9 mouse cellular contexts compared by ENCODE assay signal in the genomic region with DNA sequence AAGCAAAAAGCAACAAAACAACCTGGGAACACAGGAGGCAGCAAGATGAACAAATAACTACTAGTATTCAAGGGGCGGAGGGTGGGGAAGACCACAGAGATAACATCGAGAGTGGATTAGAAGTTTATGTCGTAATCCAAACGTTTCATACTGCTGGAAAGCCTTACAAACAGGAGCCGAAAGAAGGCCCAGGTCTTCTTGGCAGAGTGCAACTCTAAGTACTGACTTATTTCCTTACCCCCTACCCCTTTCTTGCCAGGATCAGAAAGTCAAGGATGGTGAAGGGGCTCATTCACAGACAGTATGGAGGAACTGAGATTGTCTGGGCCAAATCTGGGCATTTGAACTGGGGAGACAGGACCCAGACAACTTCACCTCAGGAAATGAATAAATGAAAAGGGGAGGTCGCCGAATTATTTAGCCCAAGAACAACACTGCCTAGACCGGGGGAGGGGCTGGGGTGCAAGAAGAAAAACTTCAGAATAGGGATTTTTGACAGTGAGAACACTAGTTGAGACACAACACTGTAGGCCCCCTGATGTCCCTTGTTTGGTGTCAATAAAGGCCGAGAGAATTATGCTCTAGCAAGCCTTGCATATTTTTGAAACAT. TPM values are rescaled to one million over a fixed set of nuclear protein-coding genes. Genes with fewer than 3 reads are reported as not detected.
DNase-seq lines count a peak whose midpoint lies in the region; ATAC-seq and TF ChIP-seq lines count a peak whose summit lies in the region.
"Had no signal": no experiment of that assay in that cellular context is flagged by ENCODE, and none has a peak within 500 bp of the region (broad histone marks: within the 10 kb centered on the region; RNA-seq: fewer than 3 reads in every experiment).

No protein-coding gene starts in this region.

- H3K4me2 ChIP-seq in heart, embryonic 15.5 days: peak overlapping the region; percentile 95
- peak overlapping the region; percentile 99 for H3K4me2 ChIP-seq in hindbrain, embryonic 16.5 days (ENCODE audit: low read length)
- peak overlapping the region; percentile 99 for H3K4me2 ChIP-seq in midbrain, embryonic 14.5 days (ENCODE audit: low read length)

- no peak for TF ChIP-seq EP300 in MEL (IDR thresholded peaks at IDR 0.05; ENCODE audit: low read depth in 1 of 2, low read length in 2 of 2)

- no peaks in the 10 kb centered on the region for H3K9me3 ChIP-seq in heart, embryonic 15.5 days (replicated peaks)
- H3K9me3 ChIP-seq in MEL (replicated peaks; ENCODE audit: insufficient read depth, low read length): no peaks in the 10 kb centered on the region
- peaks cover 2% of the 10 kb centered on the region; the same call in 1 of the 2 replicates for H3K9me3 ChIP-seq in hindbrain, embryonic 16.5 days (ENCODE audit: control insufficient read depth, low read length)
- H3K9me3 ChIP-seq in midbrain, embryonic 14.5 days (ENCODE audit: control insufficient read depth, low read length): no peaks in the 10 kb centered on the region

- H3K4me3 ChIP-seq in heart, embryonic 15.5 days: peak overlapping the region; percentile 80
- peak overlapping the region; percentile 50 to 87 for H3K4me3 ChIP-seq in MEL (ENCODE audit: control insufficient read depth in 1 of 2, insufficient read depth in 1 of 2, low read depth in 2 of 2, low read length in 2 of 2)
- peak overlapping the region; percentile 68 for H3K4me3 ChIP-seq in hindbrain, embryonic 16.5 days (ENCODE audit: low read length)
- H3K4me3 ChIP-seq in midbrain, embryonic 14.5 days (replicated peaks; ENCODE audit: low read depth, low read length): peak overlapping the region; percentile 63

- H3K27me3 ChIP-seq in heart, embryonic 15.5 days: no peaks in the 10 kb centered on the region
- H3K27me3 ChIP-seq in MEL (ENCODE audit: control insufficient read depth in 1 of 2, insufficient read depth in 2 of 2, low read length in 2 of 2): no peaks in the 10 kb centered on the region
- no peaks in the 10 kb centered on the region for H3K27me3 ChIP-seq in hindbrain, embryonic 16.5 days (replicated peaks; ENCODE audit: control insufficient read depth, insufficient read depth, low read length)
- H3K27me3 ChIP-seq in midbrain, embryonic 14.5 days (ENCODE audit: control insufficient read depth, insufficient read depth, low read length): peaks cover 7% of the 10 kb centered on the region; the same call in 1 of the 2 replicates

- no peaks in the 10 kb centered on the region; the same call in 1 of the 2 replicates for H3K79me2 ChIP-seq in MEL (ENCODE audit: control insufficient read depth, insufficient read depth, low read length, poor library complexity)

- no peak for TF ChIP-seq CTCF in MEL (IDR thresholded peaks at IDR 0.05 in 2 of 3, conservative IDR thresholded peaks at IDR 0.05 in 1 of 3; ENCODE audit: control insufficient read depth in 1 of 3, insufficient read depth in 1 of 3, low read depth in 2 of 3, low read length in 3 of 3, poor library complexity in 1 of 3, severe bottlenecking in 1 of 3)

- H3K27ac ChIP-seq in heart, embryonic 15.5 days: peak overlapping the region; percentile 88
- peak overlapping the region; percentile 17; the same call in 1 of the 2 replicates for H3K27ac ChIP-seq in MEL (ENCODE audit: control insufficient read depth, low read depth, low read length)
- no peak overlapping the region; the same call in 1 of the 2 replicates for H3K27ac ChIP-seq in hindbrain, embryonic 16.5 days (ENCODE audit: low read depth, low read length)
- H3K27ac ChIP-seq in midbrain, embryonic 14.5 days (replicated peaks; ENCODE audit: low read depth, low read length): peak overlapping the region; percentile 75; the same call in 1 of the 2 replicates

- peaks cover 40% of the 10 kb centered on the region for H3K4me1 ChIP-seq in heart, embryonic 15.5 days (replicated peaks)
- peaks cover 7 to 15% of the 10 kb centered on the region in 2 experiments for H3K4me1 ChIP-seq in MEL (ENCODE audit: control insufficient read depth in 1 of 2, insufficient read depth in 2 of 2, low read length in 2 of 2)
- peaks cover 18% of the 10 kb centered on the region for H3K4me1 ChIP-seq in hindbrain, embryonic 16.5 days (ENCODE audit: control insufficient read depth, insufficient read depth, low read depth, low read length)
- H3K4me1 ChIP-seq in midbrain, embryonic 14.5 days (ENCODE audit: control insufficient read depth, insufficient read depth, low read length): peaks cover 34% of the 10 kb centered on the region

- 45% methylated on average over 9 of the region's 9 CpGs for WGBS in heart, embryonic 15.5 days
- 46% methylated on average over 9 of the region's 9 CpGs for WGBS in hindbrain, embryonic 16.5 days
- 43% methylated on average over 9 of the region's 9 CpGs for WGBS in midbrain, embryonic 14.5 days

- no peak for ATAC-seq in heart, embryonic 15.5 days (replicated peaks; ENCODE audit: insufficient number of reproducible peaks, insufficient read depth, low FRiP score, low read depth)
- no peak for ATAC-seq in hindbrain, embryonic 16.5 days
- no peak for ATAC-seq in midbrain, embryonic 14.5 days (ENCODE audit: low FRiP score, low TSS enrichment)
- ATAC-seq in megakaryocyte progenitor cell, adult 5-6 weeks (replicated peaks; ENCODE audit: poor library complexity): no peak

- no peak for TF ChIP-seq POLR2A in MEL (IDR thresholded peaks at IDR 0.05; ENCODE audit: control insufficient read depth in 1 of 2, insufficient read depth in 1 of 2, low read depth in 1 of 2, low read length in 2 of 2, poor library complexity in 1 of 2)

- H3K36me3 ChIP-seq in heart, embryonic 15.5 days: no peaks in the 10 kb centered on the region
- H3K36me3 ChIP-seq in MEL (ENCODE audit: control insufficient read depth in 1 of 2, insufficient read depth in 2 of 2, low read length in 2 of 2): peaks cover 0 to 18% of the 10 kb centered on the region in 2 experiments; a peak in 2 of 4 replicates
- H3K36me3 ChIP-seq in hindbrain, embryonic 16.5 days (ENCODE audit: control insufficient read depth, insufficient read depth, low read length): no peaks in the 10 kb centered on the region
- no peaks in the 10 kb centered on the region for H3K36me3 ChIP-seq in midbrain, embryonic 14.5 days (ENCODE audit: control insufficient read depth, insufficient read depth, low read length)

- no peak for TF ChIP-seq RAD21 in MEL (IDR thresholded peaks at IDR 0.05; ENCODE audit: low read depth, low read length)

- no peak for DNase-seq in heart, adult 9 months (ENCODE audit: low spot score in 2 of 2)
- DNase-seq in MEL (ENCODE audit: low read depth, low spot score): peak; percentile 31
- no peak for DNase-seq in midbrain, embryonic 14.5 days
- no peak for DNase-seq in cerebellum, adult 9-10 months
- no peak for DNase-seq in layer of hippocampus, postnatal 25 days (ENCODE audit: extremely low spot score in 1 of 2, low spot score in 1 of 2)

- peak overlapping the region; percentile 85; the same call in 1 of the 2 replicates for H3K9ac ChIP-seq in heart, embryonic 15.5 days
- H3K9ac ChIP-seq in MEL (ENCODE audit: control insufficient read depth, low read depth, low read length, poor library complexity, severe bottlenecking): peak overlapping the region; percentile 34; the same call in 1 of the 2 replicates
- H3K9ac ChIP-seq in hindbrain, embryonic 16.5 days (ENCODE audit: low read depth, low read length): no peak overlapping the region
- H3K9ac ChIP-seq in midbrain, embryonic 14.5 days (replicated peaks; ENCODE audit: low read length): no peak overlapping the region

TF ChIP-seq in MEL, 35 proteins besides CTCF, POLR2A, EP300 and RAD21:
- TF ChIP-seq ETS1 (IDR thresholded peaks at IDR 0.05; ENCODE audit: low read depth, low read length) (no peak), USF2 (IDR thresholded peaks at IDR 0.05; ENCODE audit: borderline replicate concordance in 1 of 2, insufficient read depth in 1 of 2, low read depth in 1 of 2, low read length in 2 of 2) (no peak), SMC3 (IDR thresholded peaks at IDR 0.05; ENCODE audit: low read depth, low read length) (no peak), CHD2 (IDR thresholded peaks at IDR 0.05; ENCODE audit: low read length) (no peak), NELFE (IDR thresholded peaks at IDR 0.05; ENCODE audit: low read depth, low read length) (no peak), ELF1 (IDR thresholded peaks at IDR 0.05; ENCODE audit: low read depth, low read length) (no peak)

RNA-seq across cellular contexts. Expression of a gene that starts 0.7 kb away (rescaled TPM):
- polyA plus RNA-seq in heart, embryonic 15.5 days (2015; fragmentation: Nextera tagmentation; extraction: Ambion mirVana): 3.8 and 4.8 TPM in 2 replicates
- total RNA-seq in MEL (2012; rRNA removed): 1.1 and 1.3 TPM in 2 replicates
- 1 to 10 TPM in 1 of 2 experiments, not detected in 1; 2.8 TPM for polyA plus RNA-seq in MEL (2012; ENCODE audit: insufficient read depth in 1 of 2, insufficient read length in 2 of 2, low read depth in 1 of 2, low replicate concordance in 2 of 2, missing spikeins in 1 of 2)
- 4.5 and 5.3 TPM in 2 replicates for polyA plus RNA-seq in hindbrain, embryonic 16.5 days (2015; fragmentation: Nextera tagmentation; extraction: Ambion mirVana)
- 2.8 and 4.7 TPM in 2 replicates for polyA plus RNA-seq in midbrain, embryonic 14.5 days (2014; fragmentation: Nextera tagmentation; extraction: Ambion mirVana)
- total RNA-seq in layer of hippocampus, postnatal 25 days (2021): 10 to 100 TPM; 33.3 to 33.8 TPM
- 1.9 TPM in 2 replicates for total RNA-seq in megakaryocyte progenitor cell, adult 5-6 weeks (2015)
- total RNA-seq in megakaryocyte progenitor cell, adult 5-6 weeks (2017): 2.7 and 3.8 TPM in 2 replicates
- total RNA-seq: megakaryocyte-erythroid progenitor cell, adult 5-6 weeks had no signal

RNA-seq across cellular contexts. Expression of a gene that starts 12.1 kb away (rescaled TPM):
- polyA plus RNA-seq in heart, embryonic 15.5 days (2015; fragmentation: Nextera tagmentation; extraction: Ambion mirVana): 34.8 and 41.5 TPM in 2 replicates
- total RNA-seq in MEL (2012; rRNA removed): 20.2 and 23.0 TPM in 2 replicates
- polyA plus RNA-seq in MEL (2012; ENCODE audit: insufficient read depth in 1 of 2, insufficient read length in 2 of 2, low read depth in 1 of 2, low replicate concordance in 2 of 2, missing spikeins in 1 of 2): 10 to 100 TPM in 1 of 2 experiments, not detected in 1; 23.3 TPM
- 161 and 163 TPM in 2 replicates for polyA plus RNA-seq in hindbrain, embryonic 16.5 days (2015; fragmentation: Nextera tagmentation; extraction: Ambion mirVana)
- 175 and 176 TPM in 2 replicates for polyA plus RNA-seq in midbrain, embryonic 14.5 days (2014; fragmentation: Nextera tagmentation; extraction: Ambion mirVana)
- 100 to 1,000 TPM; 101 to 108 TPM for total RNA-seq in layer of hippocampus, postnatal 25 days (2021)
- total RNA-seq in megakaryocyte progenitor cell, adult 5-6 weeks (2015): 15.2 and 15.3 TPM in 2 replicates
- total RNA-seq in megakaryocyte progenitor cell, adult 5-6 weeks (2017): 4.8 and 5.8 TPM in 2 replicates

Comparison
In these comparisons a context has a peak if more than half of its experiments do, and no peak if none do; other contexts are left out.
1. H3K9ac ChIP-seq: peak in heart, embryonic 15.5 days (single experiment) and MEL (single experiment); none in hindbrain, embryonic 16.5 days (single experiment) and midbrain, embryonic 14.5 days (single experiment).
2. Peak in every context shown above with its lines, with median percentiles within 50 percentile points of each other: H3K4me2 ChIP-seq and H3K4me3 ChIP-seq.